Mouse (Mus musculus) lung, postnatal 0 days (tissue): Measurements from ENCODE around the gene Ptpn13. TPM values are rescaled to one million over a fixed set of nuclear protein-coding genes. Genes with fewer than 3 reads are reported as not detected.
A peak's percentile ranks its signal among the peaks of the same experiment; 100 is the strongest.

ENCODE experiments used
- ATAC-seq: fragments of 200-750 bp; cut with Nextera tagmentation; 2 replicates; pipeline ENCODE4 v1.8.0; 2017; ENCODE audit warnings: moderate library complexity
- DNase-seq: peaks from one replicate; pipeline ENCODE4 v3.0.0-alpha.2; 2016; ENCODE audit warnings: low spot score
- H3K27ac ChIP-seq: fragments of 300-500 bp; sonication (generic); 2 replicates; pipeline ENCODE4 v1.5.1; 2014; ENCODE audit warnings: antibody characterized with exemption, mild to moderate bottlenecking, low read length, mixed read lengths
- H3K27me3 ChIP-seq: fragments of 300-500 bp; sonication (generic); replicated peaks from 2 replicates; pipeline ENCODE4 v1.6.1; 2014; ENCODE audit warnings: low read length, mixed read lengths; ENCODE audit not compliant: insufficient read depth
- H3K36me3 ChIP-seq: fragments of 300-500 bp; sonication (generic); 2 replicates; pipeline ENCODE4 v1.6.1; 2014; ENCODE audit warnings: low read length, mixed read lengths; ENCODE audit not compliant: insufficient read depth
- H3K4me1 ChIP-seq: fragments of 300-500 bp; sonication (generic); 2 replicates; pipeline ENCODE4 v1.6.1; 2014; ENCODE audit warnings: antibody characterized with exemption, low read depth, low read length, mixed read lengths; ENCODE audit not compliant: insufficient read depth
- H3K4me2 ChIP-seq: fragments of 300-500 bp; sonication (generic); replicated peaks from 2 replicates; pipeline ENCODE4 v1.6.1; 2014; ENCODE audit warnings: low read depth, mild to moderate bottlenecking, low read length, moderate library complexity, mixed read lengths
- H3K4me3 ChIP-seq: fragments of 300-500 bp; sonication (generic); 2 replicates; pipeline ENCODE4 v1.5.1; 2014; ENCODE audit warnings: low read depth, low read length
- H3K9ac ChIP-seq: fragments of 300-500 bp; sonication (generic); replicated peaks from 2 replicates; pipeline ENCODE4 v1.6.1; 2014; ENCODE audit warnings: low read depth, mild to moderate bottlenecking
- H3K9me3 ChIP-seq: fragments of 300-500 bp; sonication (generic); 2 replicates; pipeline ENCODE4 v1.6.1; 2016; ENCODE audit warnings: low read length, mixed read lengths
- CTCF ChIP-seq: IDR thresholded peaks from 2 replicates; pipeline ENCODE4 v1.5.1; 2016; ENCODE audit warnings: antibody characterized with exemption, mild to moderate bottlenecking
- EP300 ChIP-seq: IDR thresholded peaks from 2 replicates; pipeline ENCODE4 v1.6.1; 2016; ENCODE audit warnings: antibody characterized with exemption, mild to moderate bottlenecking, control low read depth
- WGBS: fragments of 180-500 bp; shearing (Covaris S2); extraction: QIAGEN DNeasy Blood & Tissue Kit; methylation state at CpG from one replicate; pipeline ENCODE4 v1.1.7; 2014; 5-methylcytosine and 5-hydroxymethylcytosine counted together
- polyA plus RNA-seq: library from polyadenylated mRNA; unstranded; fragments of >200 nt; fragmentation: Nextera tagmentation; extraction: Ambion mirVana; gene quantifications from 2 replicates; pipeline ENCODE4 v1.2.1, GENCODE M21; 2015

Ptpn13 gene
- polyA plus RNA-seq, 1 experiment from 2014 or later: 8.9 TPM

GRCm38 (mm10) chr5:103579680-103580420 lies 154.9 kb downstream of the Ptpn13 start:
- Histone ChIP-seq H3K9me3 (no peaks in the 10 kb centered on the region), H3K27ac (no peak overlapping the region), H3K4me3 (no peak overlapping the region), H3K36me3 (0 out of 2 replicates have a peak, but pooled peaks cover 5% of the 10 kb centered on the region), H3K4me1 (no peaks in the 10 kb centered on the region), H3K9ac (no peak overlapping the region), H3K27me3 (no peaks in the 10 kb centered on the region), H3K4me2 (no peak overlapping the region)
- TF ChIP-seq CTCF (peak; percentile 33; the same call in 1 of the 2 replicates), EP300 (no peak)
- DNase-seq (peak; percentile 78), ATAC-seq (peak; percentile 89)
- 61% methylated on average over 11 of the region's 11 CpGs for WGBS

- Histone ChIP-seq H3K4me1 (no peaks in the 10 kb centered on the region), H3K9ac (no peak overlapping the region), H3K27me3 (no peaks in the 10 kb centered on the region), H3K9me3 (no peaks in the 10 kb centered on the region), H3K4me3 (no peak overlapping the region), H3K4me2 (no peak overlapping the region), H3K36me3 (no peaks in the 10 kb centered on the region), H3K27ac (no peak overlapping the region)
- DNase-seq (no peak), ATAC-seq (no peak)
- 82% methylated on average over 7 of the region's 7 CpGs for WGBS
- TF ChIP-seq CTCF (peak; percentile 61), EP300 (no peak)
Measured at GRCm38 (mm10) chr5:103587219-103587618, 162.2 kb downstream of the Ptpn13 start.

- TF ChIP-seq CTCF: no peak
- no peak for TF ChIP-seq EP300
- Histone ChIP-seq H3K9me3 (no peaks in the 10 kb centered on the region), H3K36me3 (no peaks in the 10 kb centered on the region), H3K4me2 (no peak overlapping the region), H3K27me3 (no peaks in the 10 kb centered on the region), H3K27ac (no peak overlapping the region), H3K4me3 (no peak overlapping the region), H3K4me1 (no peaks in the 10 kb centered on the region), H3K9ac (no peak overlapping the region)
- DNase-seq (peak; percentile 29), ATAC-seq (no peak)
- 51% methylated on average over 7 of the region's 7 CpGs for WGBS
Measured at GRCm38 (mm10) chr5:103591846-103592245, 166.9 kb downstream of the Ptpn13 start.

GRCm38 (mm10) chr5:103592706-103593105 lies 167.7 kb downstream of the Ptpn13 start:
- H3K9ac ChIP-seq: no peak overlapping the region
- no peaks in the 10 kb centered on the region for H3K9me3 ChIP-seq
- TF ChIP-seq CTCF (no peak), EP300 (no peak)
- no peak overlapping the region for H3K4me2 ChIP-seq
- H3K4me3 ChIP-seq: no peak overlapping the region
- no peak overlapping the region for H3K27ac ChIP-seq
- no peak for DNase-seq
- no peaks in the 10 kb centered on the region for H3K4me1 ChIP-seq
- no peak for ATAC-seq
- 71% methylated on average over 8 of the region's 8 CpGs for WGBS
- H3K36me3 ChIP-seq: no peaks in the 10 kb centered on the region
- no peaks in the 10 kb centered on the region for H3K27me3 ChIP-seq

GRCm38 (mm10) chr5:103593575-103593974 lies 168.6 kb downstream of the Ptpn13 start:
- ATAC-seq (no peak), DNase-seq (no peak)
- WGBS: 78% methylated on average over 9 of the region's 9 CpGs
- no peaks in the 10 kb centered on the region for H3K4me1 ChIP-seq
- H3K36me3 ChIP-seq: no peaks in the 10 kb centered on the region
- TF ChIP-seq EP300: no peak
- no peak for TF ChIP-seq CTCF
- no peaks in the 10 kb centered on the region for H3K27me3 ChIP-seq
- H3K27ac ChIP-seq: no peak overlapping the region
- no peaks in the 10 kb centered on the region for H3K9me3 ChIP-seq
- H3K9ac ChIP-seq: no peak overlapping the region
- no peak overlapping the region for H3K4me3 ChIP-seq
- H3K4me2 ChIP-seq: no peak overlapping the region

- H3K9me3 ChIP-seq: no peaks in the 10 kb centered on the region
- WGBS: 38% methylated on average over 13 of the region's 13 CpGs
- H3K4me2 ChIP-seq: no peak overlapping the region
- H3K4me1 ChIP-seq: no peaks in the 10 kb centered on the region
- no peaks in the 10 kb centered on the region for H3K27me3 ChIP-seq
- no peak overlapping the region for H3K4me3 ChIP-seq
- H3K27ac ChIP-seq: peak overlapping the region; percentile 59
- no peak overlapping the region for H3K9ac ChIP-seq
- H3K36me3 ChIP-seq: no peaks in the 10 kb centered on the region
- TF ChIP-seq CTCF: no peak
- TF ChIP-seq EP300: no peak
- peak; percentile 55 for DNase-seq
- peak; percentile 59 for ATAC-seq
Measured at GRCm38 (mm10) chr5:103595394-103596226, 170.6 kb downstream of the Ptpn13 start.
